Mouse (Mus musculus): ENCODE results near the gene Ccr9.

The Ccr9 gene

DNA sequence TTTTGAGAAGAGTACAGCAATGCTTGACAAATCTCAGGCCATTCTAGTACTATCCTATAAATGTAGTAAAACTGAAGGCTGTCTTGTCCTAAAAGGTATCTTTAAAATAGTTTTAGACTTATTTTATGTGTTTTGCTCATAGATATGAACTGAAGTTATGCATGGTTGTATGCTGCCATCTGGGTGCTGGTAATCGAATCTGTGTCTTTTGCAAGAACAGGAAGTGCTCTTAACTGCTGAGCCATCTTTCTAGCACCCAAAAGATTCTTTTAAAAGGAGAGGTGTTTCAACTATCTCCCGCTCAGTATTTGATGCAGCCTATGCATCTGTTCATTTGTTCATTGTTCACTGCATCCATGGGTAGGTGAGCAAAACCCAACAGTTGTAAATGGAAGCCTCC, 127.0 kb downstream of the Ccr9 start:
- DNase-seq = no peak

DNA sequence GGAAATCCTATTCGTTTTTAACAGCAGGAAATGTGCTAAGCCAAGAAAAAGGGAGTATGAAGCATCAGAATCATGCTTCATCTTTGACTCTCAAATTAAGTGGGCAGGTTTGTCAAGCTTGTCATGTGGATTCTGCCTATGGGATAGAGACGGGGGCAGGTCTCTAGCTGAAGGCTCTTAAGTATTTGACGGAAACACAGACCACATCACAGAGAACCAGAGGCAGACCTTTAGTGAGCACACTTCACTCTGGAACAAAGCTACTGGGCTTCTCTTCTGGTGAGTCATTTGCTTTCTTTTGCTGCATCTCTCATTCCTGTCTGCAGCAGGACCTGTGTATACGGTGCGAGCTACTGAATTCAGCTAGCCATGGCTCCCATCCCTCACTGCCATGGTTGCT, 128.0 kb downstream of the Ccr9 start, which contains the start of gene Cxcr6:
Gene Cxcr6, plus strand, starts transcription at position 209 of the 400 bp plus-strand sequence.
- no peak for DNase-seq

DNA sequence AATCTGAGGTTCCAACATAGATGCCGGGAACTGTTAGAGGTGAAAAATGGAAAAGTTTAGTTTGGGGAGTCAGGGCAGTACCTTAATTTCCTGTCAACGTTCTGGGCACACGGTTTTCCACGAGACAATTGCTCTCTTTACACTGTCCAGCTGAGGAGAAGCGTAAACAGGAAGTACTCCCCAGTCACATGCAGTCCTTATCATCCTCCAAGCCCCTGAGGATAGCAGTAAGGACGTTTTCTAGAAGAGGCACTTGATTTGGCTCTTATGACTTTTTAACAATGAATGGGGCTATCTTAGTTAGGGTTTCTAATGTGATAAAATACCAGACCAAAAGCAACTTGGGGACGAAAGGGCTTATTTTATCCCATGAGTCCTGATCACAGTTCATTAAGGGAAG, 130.3 kb downstream of the Ccr9 start:
- DNase-seq = no peak

DNA sequence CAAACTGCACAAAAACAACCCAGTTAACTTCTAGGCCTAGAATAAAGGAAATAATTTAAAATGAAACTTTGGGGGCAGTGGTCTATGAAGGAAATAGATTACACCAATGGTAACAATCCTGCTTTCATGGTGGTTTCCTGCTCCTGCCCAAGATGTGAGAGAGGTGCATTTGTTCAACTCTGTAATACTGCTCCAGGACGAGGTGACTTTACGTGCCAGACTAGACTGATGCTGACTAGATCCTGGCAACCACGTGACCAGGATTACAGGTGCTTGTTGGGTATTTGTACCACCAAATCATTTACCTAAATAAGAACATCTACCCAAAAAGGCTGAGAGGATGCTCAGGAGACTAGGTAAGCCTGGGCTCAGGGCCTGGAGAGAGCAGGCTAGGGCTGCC, 133.6 kb downstream of the Ccr9 start:
- no peak for DNase-seq

DNA sequence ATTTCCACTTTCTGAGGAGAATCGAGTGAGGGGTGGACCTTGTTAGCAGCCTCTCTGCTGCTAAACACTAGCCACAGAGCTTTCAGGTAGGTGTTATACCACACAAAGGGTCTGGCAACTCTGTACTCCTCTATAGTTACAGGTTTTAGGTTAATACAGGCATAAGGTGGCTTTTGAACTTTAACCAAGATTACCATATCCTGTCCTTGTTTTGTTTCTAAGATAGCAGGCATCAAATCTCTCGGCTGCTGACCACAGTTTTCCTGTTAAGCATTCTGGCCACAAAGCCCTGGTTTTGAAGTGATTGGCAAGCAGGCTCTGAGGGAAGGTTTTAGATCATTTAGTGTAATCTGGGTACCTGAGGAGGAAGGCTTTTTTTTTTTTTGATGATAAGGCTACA, 136.1 kb downstream of the Ccr9 start:
- DNase-seq = no peak

DNA sequence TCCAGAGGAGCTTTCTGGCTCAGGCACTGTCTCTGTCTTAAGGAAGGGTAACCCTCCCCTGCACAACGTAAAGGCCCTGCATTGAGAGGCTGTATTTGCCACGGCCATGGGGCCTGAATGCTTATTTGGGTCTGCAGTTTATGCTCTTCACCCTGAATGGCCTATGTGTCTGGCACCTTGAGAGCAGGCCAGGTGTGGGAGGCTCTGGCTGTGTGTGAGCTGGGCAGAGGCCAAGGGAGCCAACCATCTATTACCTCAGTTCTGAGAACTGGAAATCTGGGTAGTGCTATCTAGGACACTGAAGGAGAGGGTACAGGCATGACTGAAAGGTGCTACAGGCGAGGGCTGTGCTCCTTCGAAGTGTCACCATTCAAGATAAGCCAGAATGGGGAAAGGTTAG, 136.6 kb downstream of the Ccr9 start:
- no peak for DNase-seq

DNA sequence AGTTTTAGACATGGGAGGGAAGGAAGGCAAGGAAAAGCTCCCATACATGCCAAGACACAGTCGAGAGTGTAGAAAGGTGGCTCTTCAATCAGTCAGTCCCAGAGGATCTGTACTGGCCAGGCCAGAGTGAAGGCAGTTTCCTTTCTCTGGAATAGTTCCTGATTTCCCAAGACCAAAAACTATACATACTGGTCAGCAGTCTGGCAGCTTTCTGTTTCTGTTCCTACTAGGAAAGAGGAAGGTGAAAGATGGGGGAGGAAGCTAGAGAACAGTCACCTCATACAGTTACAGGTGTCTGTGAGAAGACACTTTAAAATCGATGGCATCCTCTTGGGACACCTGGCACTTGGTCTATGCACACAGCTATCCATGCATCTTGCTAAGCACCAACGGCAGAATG, 137.2 kb downstream of the Ccr9 start:
- DNase-seq = no peak

DNA sequence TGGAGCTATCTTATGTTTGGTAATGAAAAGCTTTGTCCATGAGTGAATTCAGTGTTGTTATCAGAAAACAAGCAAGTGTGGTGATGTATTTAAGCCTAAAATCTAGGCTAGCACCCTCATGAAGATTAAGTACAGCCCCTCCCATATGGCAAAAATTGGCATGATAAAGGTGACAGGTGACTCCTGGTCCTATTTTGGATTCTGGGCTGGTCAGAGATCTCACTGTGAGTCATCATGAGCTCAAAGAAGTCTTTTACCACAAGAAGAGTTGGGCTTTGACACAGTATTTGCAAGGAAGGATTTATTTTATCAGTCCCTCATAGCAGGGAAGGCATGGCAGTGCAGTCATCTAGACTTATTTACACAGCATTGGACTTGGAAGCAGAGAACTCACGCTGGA, 137.8 kb downstream of the Ccr9 start:
- DNase-seq = no peak

DNA sequence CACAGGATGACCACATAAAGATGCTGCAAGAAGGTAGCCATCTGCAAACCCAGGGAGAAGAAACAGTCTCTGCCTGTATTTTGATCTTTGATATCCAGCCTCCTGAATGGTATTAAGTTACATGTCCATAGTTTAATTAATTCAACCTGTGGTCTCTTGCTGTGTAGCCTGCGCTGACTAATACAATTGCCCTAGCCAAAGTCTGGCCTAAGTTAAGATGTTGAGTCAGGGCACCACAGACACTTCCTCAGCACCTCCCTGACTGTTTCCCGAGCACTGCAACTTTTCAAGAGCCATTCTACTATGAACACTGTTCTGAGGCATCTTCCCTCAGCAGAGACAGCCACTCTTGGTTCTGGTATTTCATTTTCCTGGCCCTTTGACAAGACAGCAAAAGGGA, 140.4 kb downstream of the Ccr9 start:
- no peak for DNase-seq

DNA sequence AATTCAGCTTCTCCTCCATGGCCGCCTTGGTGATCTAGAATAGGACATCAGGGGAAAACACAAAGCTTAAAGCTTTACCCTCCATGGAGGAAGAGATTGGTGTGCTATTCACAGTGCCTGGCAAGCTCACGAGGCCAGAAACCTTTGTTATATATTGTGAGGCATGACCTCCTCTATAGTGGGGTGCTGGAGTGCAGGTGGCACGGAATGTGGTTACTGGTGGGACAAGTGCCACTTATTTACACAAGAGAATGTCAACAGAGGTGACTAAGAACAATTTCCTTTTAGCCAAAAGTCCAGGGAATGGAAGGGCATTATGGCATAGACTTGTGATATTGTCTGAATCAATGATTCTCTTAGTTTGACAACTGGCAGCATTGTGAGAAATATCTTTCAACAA, 148.4 kb downstream of the Ccr9 start:
- DNase-seq = no peak

DNA sequence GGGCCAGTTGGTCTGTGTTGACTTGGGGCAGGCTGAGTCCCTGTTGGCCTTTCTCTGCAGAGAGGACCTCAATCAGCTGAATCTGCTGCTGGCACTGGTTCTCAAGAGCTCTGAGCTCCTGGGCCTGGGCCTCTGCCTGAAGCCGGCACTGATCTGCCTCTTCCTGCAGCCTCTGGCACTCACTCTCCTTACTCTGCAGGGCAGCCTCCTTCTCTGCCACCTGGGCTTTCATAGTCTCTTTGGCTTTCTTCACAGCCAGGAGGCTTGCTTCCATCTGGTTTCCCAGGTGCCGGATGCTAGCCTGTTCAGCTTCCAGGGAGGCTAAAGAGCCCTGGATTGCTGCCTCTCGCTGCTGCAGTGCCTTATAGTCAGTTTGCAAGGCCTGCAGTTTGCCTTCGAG, 150.7 kb downstream of the Ccr9 start:
- DNase-seq = no peak

Data from thymus, postnatal 36 days (tissue).